Mouse (Mus musculus) left cerebral cortex, postnatal 25 days (tissue): ENCODE measurements around the gene L3mbtl4. TPM values are rescaled to one million over a fixed set of nuclear protein-coding genes. Genes with fewer than 3 reads are reported as not detected.

ENCODE experiments used
- DNase-seq, 2 experiments: peaks; one replicate each; pipeline ENCODE4 v3.0.0; 2022; ENCODE audit warnings: low spot score in 2 of 2, mixed read lengths in 1 of 2
- intact Hi-C: fragments of 180-260 bp; cut with DNase I; formaldehyde crosslinking; loops from one replicate; pipeline ENCODE4 v1.15.1; 2025
- total RNA-seq, 2 experiments: library from RNA; stranded (reverse); gene quantifications; 2 replicates each; pipeline ENCODE4 v1.2.3; 2021

The L3mbtl4 gene
- total RNA-seq = 1 to 10 TPM; 2.0 to 2.7 TPM

DNA sequence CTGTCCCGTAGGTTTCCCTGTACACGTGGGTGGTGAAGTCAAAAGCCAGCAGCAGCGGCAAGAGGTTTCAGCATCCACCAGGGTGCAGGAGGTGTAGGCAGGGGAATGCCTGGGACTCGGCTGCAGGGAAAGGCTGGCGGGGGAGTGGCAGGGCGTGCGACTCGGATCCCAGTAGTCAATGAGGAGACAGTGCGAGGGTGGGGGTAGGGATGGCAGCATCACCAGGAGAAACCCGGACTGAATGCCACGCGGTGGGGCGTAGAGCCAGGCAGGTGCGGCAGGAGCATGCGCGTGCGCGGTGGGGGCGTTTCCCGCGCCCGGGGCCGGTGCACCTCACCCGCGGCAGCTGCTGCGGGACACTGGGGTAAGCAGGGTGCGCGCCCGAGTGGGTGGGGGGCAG is at the start of gene L3mbtl4:
L3mbtl4 (plus strand) TSS at position 271 of the 400 bp plus-strand sequence.
- intact Hi-C loops = no loop called here
- DNase-seq = peak; percentile 28

DNA sequence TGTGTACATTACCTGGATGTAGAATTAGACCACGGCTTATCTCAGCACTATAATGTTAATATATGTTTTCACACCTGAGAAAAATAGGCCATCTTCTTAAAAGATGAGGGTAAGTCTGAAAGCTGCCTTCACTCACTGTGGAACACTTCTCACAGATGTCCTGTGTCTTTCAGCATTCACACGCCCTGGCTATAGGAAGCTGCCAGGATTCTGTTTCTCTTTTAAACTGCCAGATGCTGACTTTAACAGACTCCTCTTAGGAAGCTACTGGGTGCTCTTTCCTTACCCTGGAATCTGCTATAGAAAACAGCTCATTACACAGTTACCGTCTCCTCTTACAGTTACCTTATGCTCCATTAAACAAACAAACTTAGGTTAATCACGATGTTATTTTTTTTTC is 43.1 kb upstream of the L3mbtl4 start:
- intact Hi-C loops = no loop called here
- DNase-seq = peak in 1 of 2 experiments; percentile 69

DNA sequence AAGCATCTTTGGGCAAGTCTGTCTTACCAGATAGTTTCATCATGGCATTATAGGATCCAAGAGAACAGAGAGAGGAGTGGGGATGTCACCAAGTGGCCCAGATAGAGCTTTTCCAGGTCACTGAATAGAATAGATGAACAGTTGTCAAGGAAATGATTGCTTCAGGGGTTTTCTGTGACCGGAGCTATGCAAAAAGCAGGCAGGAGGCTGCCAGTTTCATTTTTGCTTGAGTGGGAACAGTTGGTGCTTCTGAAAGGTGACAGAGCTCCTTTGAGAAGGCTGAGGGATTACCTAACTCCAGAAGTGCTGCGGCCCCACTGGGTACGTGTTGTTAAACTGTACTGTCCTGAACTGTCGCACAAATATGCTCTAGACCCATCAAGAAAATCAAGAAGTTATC is 38.2 kb upstream of the L3mbtl4 start:
- no peak for DNase-seq
- intact Hi-C loops = no loop called here

DNA sequence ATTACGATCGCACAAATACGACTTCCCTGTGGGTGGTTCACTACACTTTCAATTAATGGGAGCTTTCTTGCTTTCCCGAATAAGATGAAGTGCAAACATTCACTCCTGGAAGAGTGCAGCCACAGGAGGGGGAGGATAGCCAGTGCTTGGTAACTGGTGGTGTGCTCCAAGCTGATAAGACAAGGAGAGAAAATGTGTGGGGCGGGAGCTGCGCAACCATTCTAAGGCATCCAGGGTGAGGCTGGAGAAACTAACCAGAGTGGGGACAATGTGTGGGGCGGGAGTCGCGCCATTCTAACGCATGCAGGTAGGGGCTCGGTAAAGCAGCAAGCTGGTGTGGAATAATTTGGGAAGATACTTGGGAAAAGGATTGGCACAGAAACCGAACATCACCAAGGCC is 36.6 kb upstream of the L3mbtl4 start:
- intact Hi-C loops = no loop called here

DNA sequence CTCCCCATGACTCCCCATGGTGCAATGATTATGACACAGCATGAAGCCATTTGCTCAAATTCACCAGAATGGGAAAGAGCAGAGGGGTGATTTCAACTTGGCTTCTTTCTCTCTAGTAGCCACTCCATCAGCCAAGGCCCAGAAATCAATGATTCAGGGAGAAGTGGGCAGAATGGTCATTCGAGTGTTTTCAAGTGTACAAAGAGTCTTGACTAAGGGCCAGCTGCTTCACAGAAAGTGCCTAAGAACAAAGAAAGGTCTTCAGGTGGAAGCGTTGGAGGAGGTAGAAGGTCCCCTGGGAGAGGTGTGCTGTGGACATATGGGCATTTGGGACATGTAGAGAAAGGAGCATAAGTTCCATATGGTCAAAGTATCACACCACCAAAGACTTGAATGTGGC is 33.4 kb upstream of the L3mbtl4 start:
- no peak for DNase-seq

More for the DNA sequence above, 36.6 kb upstream of the L3mbtl4 start:
- no peak for DNase-seq

DNA sequence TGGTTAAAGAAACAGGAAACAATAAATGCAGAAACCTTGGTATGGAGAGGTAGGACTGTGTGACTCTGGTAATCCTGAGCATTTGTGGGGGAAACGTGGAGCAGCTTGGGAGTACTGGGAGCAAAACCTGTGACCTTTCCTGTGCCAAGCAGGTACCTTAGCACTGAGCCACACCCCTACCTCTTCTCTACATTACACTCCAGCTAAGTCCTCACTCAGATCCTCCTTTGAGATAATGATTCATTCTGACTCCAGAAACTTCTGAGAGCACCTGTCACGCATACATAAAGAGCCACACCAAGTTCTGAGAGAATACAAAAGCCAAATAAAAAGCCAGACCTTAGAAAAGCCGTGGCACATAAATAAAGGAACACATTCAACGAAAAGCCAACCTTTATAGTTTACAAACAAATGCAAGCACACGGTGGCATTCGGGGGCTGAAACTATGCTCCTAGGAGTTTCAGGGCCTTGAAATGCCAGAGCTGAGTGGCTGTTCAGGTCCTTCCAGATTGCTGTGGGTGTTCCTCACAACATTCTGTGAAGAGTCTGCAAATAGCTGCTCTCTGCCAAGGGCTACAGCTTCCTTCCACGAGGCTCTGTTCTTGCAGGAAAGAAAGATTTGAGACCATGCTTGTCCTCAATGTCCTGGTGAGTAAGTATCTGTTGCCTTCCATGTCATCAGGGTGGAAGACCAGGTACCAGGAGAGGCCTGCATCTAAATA is 8.6 kb upstream of the L3mbtl4 start:
- DNase-seq = peak; percentile 34 to 76
- intact Hi-C loops = no loop called here

More for the DNA sequence above, 33.4 kb upstream of the L3mbtl4 start:
- intact Hi-C loops = no loop called here

DNA sequence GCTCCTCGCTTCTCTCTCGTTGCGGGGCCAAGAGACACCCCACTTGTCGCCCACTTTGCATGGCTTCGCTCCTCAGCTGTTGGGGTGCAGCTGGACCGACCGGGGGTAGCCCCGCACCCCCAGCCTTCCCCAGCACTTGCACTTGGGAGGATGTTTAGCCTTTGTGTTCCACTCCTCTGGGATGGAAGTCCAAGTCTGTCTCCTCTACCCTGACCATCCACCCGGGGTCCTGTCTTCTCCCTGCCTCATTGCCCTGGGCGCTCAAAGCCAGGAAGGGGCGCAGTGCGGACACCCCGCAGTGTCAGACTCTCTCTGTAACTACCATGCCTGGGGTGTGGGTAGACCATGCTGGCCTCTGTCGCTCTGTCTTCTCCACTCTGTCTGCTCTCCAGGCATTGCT is 357 bp downstream of the L3mbtl4 start:
- intact Hi-C loops = no loop called here
- DNase-seq = no peak

DNA sequence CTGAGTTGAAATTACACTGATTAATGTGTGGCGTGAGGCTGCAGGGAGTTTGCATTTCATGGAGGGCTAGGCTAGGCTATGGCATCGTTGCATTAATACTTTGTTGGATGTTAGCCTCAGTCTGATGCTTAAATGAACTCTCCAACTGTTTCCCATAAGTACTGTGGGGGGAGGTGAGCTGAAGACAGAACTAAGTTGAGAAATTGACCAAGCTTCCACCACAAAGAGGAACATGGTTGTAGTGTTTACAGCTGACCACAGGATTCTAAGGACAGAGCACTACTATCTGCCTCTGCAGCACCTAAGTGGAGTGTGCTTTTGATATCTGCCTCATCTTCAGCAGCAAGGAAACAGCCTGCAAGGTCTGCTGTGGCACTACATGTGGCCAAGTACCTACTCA is 1.5 kb downstream of the L3mbtl4 start:
- intact Hi-C loops = no loop called here
- no peak for DNase-seq

DNA sequence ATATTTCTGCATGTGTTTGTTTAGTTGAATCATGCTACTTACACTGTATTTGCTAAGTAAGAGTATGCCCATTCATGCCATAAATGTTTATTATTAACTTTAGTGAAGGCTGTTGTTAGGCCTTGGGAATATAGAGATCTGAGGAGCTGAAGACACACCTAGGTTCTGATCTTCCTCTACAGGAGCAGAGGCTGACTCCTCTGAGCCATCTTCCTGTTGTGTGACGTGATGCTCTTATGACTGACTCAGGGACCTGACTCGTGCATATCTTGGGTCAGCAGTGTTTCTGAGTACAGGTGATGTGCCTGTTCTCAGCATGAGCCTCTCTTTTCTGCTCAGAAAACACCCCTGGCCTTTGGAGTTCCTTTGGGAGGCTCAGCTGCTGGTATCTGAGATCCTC is 7.3 kb downstream of the L3mbtl4 start:
- no peak for DNase-seq
- intact Hi-C loops = no loop called here

DNA sequence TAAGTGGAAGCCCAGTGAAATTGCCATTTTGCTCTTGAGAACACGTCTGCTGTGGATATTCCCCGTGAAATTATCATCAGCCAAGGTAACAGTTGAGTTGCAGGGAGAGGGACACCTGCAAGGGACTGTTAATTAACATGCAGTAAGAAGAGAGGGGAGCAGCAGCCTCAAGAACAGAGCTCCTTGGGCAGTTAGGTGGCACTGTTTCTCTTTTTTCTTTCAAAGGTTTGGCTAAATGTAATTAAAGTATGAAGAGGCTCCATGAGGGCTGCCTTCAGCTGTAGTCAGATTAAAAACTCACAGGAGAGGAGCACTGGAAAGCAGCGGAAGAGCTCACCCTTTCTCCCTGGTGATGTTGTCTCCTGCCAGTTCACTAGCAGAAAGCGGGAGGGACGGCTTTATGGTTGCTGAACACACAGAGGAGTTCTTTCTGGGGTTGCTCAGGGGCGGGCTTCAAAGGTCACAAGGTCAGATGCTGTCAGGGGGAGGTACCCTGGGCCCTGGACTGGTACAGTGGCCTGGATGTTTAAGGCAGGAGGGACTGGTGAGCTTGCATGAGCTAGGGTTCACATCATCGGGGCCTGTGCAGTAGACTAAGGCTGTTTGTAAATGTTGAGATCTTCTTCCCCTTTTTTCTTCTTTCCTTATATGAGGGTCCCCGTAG is 11.7 kb downstream of the L3mbtl4 start:
- DNase-seq = peak in 1 of 2 experiments; percentile 72
- intact Hi-C loops = loop anchor here (2.0 kb wide), 1 partner anchor 568 kb away; no protein-coding TSS in a partner anchor

DNA sequence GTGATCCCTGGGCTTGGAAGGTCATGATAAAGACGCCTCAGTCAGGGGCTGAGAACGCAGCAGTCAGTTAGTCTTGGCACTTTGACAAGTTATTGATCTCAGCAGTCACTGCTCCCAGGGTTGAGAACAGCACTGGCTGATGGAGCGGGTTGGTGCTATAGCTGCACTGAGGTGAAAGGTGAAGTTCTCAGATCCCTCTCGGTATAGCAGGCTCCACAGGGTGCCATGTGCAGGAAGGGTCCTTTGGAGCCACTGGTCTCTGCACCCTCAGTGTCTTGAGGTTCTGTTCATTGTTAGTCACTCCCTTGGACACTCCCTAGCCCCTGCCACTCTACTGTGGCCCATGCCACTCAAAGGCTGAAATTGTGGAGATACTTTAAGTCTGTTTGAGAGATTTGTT is 14.5 kb downstream of the L3mbtl4 start:
- intact Hi-C loops = no loop called here

DNA sequence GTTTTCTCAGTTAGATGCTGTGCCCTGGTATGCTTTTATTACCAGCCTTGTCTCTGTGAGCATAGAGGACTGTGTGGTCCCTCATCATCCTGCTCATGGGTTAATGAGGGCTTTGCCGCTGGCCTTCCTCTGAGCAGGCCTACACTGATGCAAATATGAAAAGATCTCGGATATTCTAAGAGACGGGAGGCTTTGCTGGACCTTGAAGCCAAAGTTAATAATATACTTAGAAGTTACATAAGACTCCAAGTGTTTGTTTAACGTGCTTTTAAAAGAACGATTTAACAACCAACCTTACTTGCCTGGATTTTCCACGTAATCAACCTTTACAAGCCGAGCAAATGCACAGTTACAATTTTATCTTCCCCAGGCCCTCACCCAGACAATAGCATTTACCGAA is 15.1 kb downstream of the L3mbtl4 start:
- intact Hi-C loops = no loop called here
- no peak for DNase-seq

More for the DNA sequence above, 14.5 kb downstream of the L3mbtl4 start:
- DNase-seq = no peak

DNA sequence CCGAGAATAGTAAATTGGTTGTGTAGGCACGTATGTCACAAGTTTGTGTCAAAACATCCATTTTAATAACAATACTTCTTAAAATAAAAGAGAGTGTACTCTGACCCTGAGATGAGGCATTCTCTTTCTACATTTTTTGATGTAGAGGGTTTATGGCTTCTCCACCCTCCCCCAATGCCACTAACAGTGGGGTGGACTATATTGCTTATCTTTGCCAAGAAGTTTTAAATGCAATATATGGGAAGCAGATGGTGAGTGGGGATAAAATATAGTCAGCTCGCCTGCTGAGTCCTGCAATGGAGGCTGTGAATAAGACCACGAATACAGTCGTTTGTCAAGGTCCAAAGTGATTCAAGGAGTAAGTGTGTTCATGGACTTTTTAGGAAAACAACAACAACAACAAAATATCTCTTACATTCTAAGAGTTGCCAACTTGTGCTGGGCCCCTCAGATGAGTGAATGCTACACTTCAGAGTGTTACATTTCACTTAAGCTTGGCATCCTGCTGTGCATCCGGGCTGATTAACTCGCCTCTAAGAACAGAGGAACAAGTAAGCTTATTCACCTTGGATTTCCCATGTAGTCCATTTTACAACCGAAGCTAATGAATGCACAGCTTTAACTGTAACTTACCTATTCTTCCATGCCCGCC is 18.2 kb downstream of the L3mbtl4 start:
- intact Hi-C loops = loop anchor here (5.0 kb wide), 1 partner anchor 350 kb away; no protein-coding TSS in a partner anchor
- DNase-seq = peak in 1 of 2 experiments; percentile 33

DNA sequence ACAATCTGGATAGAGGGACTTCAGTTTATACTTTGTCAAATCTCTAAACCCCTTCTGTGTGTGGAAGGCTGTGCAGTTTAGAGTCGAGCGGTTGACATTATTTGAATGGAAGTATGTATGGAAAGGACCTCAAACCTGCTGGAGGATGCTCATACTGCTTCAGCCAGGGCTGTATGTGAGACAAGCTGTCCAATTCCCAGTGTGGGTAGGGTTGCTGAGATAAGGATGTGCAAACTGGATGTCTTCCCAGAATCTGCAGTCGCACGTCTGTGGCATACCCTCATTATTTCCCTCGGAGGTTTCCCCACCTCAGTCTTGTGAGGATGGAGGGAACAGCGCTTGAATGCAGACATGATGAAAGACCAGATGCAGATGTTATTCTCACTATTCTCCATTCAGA is 34.8 kb downstream of the L3mbtl4 start:
- intact Hi-C loops = no loop called here
- peak in 1 of 2 experiments; percentile 8 for DNase-seq

DNA sequence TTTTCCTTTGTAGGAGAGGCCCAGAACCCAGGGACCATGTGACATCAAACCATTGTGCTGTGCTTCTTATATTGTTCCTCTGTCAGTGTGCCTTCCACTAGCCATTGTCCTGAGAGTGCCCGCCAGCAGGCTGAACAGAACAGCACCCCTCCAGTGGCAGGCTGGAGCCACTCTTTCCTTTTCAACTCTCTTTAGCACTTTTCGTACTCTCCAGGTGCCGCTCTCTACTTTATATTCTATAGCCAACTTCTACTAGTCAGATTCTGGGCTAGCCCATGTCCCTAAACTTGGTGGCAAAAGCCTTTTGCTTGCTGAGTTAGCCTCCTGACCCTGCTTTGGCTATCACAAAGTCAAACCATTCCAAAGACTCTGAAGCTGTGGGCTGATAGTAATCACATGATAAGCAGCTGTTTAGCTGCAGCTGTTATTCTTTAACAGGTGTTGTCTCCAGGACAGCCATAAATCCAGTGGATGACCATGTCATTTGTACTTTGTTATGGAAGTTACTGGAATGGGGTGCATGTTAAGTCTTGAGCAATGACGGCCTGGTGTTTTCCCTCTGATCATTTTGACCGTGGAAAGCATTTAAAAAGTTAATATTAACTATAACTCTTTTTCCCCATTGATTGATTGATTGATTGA is 38.8 kb downstream of the L3mbtl4 start:
- intact Hi-C loops = no loop called here
- no peak for DNase-seq

DNA sequence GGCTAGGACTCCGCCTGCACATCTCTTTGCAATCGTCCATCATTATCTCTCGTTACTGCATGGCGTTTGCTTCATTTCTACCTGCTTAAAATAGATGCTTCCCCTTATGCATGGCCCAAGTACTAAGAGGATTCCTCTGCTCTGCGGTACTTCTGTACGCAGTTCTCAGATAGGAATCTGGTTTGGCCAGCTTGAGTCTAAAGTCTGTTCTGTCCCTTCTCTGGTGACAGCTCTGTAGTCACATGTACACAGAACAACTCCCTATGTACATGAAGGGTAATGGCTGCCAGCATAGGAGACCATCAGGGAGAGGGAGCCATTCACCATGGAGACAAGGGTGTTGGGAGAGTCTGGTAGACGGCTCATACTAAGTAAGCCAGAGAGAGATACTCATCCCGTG is 47.3 kb downstream of the L3mbtl4 start:
- intact Hi-C loops = no loop called here
- DNase-seq = no peak

DNA sequence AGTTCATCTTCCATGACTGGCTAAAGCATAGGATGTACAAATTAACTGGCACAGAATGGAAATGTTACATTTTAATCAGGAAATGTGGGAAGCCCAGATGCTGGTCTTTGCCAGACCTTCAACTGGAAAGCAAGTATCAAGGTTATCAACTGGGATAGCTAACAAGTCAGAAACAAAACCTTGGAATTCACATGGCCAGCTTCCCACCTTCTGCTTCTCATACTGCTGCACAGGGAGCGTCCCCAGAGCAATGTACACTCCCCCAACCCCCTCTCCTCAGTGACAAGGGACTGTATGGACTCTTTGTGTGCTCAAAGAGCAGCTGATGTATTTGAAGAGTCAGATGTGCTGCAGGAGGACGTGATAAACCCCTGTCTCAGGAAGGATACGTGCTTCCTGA is 49.0 kb downstream of the L3mbtl4 start:
- DNase-seq = no peak
- intact Hi-C loops = no loop called here

DNA sequence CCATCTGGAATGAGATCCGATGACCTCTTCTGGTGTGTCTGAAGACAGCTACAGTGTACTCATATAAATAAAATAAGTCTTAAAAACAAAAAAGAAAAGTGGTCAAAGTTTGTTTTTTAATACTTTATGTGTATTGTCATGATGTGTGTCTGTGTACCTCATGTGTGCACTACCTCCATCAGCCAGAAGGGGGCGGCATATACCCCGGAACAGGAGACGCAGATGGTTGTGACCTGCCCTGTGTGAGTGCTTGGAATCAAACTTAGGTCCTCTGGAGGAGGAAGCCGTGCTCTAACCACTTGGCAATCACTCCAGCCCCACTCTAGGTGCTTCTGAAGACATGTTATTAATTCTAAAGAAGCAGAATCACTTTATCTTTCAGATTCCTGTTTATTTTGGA is 58.6 kb downstream of the L3mbtl4 start:
- intact Hi-C loops = no loop called here
- DNase-seq = no peak

DNA sequence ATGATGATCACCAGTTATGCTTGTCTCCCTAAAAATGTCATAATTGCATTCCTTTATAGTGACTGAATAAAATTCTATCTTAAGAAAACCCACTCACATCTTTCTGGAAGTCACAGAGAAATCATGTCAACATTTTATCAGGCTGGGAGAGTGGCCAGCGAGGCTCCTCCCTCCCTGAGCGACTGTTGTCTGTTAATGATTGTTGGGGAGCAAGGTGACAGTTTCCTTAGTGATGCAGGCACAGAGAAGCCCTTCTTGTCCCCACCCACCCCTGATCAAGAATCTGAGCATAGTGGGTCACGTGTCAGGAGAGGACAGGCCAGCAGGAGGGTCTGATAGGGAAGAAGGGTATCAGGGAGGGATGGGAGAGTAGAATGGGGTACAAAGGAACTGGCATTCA is 59.8 kb downstream of the L3mbtl4 start:
- DNase-seq = no peak
- intact Hi-C loops = no loop called here

DNA sequence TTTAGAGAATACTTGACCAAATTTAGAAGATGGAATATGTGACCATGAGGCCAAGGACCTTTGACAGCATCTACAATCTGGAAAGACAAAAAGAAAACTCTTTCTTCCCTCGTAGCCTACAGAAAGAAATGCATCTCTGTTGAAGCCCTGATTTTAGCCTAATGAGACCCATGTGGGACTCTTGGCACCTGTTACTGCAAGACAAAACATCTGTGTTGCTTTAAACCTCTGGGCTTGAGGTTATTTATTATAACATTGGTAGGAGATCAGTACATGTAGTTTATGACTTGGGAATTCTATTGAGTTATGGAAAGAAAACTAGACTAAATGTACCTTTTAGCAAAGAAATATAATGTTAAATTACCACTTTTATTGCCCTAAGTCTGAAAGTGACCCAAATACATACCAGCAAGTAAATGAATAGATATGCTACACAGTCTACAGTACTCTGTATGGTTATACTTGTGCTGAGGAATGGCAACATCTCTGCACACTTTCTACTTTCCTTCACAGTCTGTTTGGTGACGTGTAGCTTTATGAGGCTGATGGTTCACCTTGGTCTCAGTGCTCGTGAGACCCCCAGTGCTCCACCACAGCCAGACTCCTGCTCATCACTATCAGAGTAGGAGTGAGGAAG is 65.4 kb downstream of the L3mbtl4 start:
- intact Hi-C loops = no loop called here
- no peak for DNase-seq
